Mouse (Mus musculus) kidney, embryonic 14.5 days (tissue): ENCODE measurements around the gene Klhl22. TPM values are rescaled to one million over a fixed set of nuclear protein-coding genes. Genes with fewer than 3 reads are reported as not detected.
"Not testable (repeated sequence)": the region's sequence is repeated elsewhere in the genome, so short reads cannot be mapped to it uniquely, and the experiment has no call there.

Experiments used
- ATAC-seq: fragments of 200-750 bp; cut with Nextera tagmentation; 2 replicates; pipeline ENCODE4 v1.8.0; 2017; ENCODE audit warnings: moderate number of reproducible peaks, mild to moderate bottlenecking, moderate TSS enrichment, moderate library complexity; ENCODE audit not compliant: low FRiP score, low TSS enrichment
- H3K27ac ChIP-seq: fragments of 300-500 bp; sonication (generic); 2 replicates; pipeline ENCODE4 v1.5.1; 2014; ENCODE audit warnings: low read depth, mild to moderate bottlenecking, low read length, moderate library complexity, mixed read lengths
- H3K27me3 ChIP-seq: fragments of 300-500 bp; sonication (generic); 2 replicates; pipeline ENCODE4 v1.6.1; 2014; ENCODE audit warnings: mild to moderate bottlenecking, low read length; ENCODE audit not compliant: control insufficient read depth, insufficient read depth
- H3K36me3 ChIP-seq: fragments of 300-500 bp; sonication (generic); 2 replicates; pipeline ENCODE4 v1.6.1; 2014; ENCODE audit warnings: low read length, mixed read lengths; ENCODE audit not compliant: control insufficient read depth, insufficient read depth
- H3K4me1 ChIP-seq: fragments of 300-500 bp; sonication (generic); 2 replicates; pipeline ENCODE4 v1.6.1; 2014; ENCODE audit warnings: low read length, mixed read lengths; ENCODE audit not compliant: control insufficient read depth, insufficient read depth
- H3K4me2 ChIP-seq: fragments of 300-500 bp; sonication (generic); replicated peaks from 2 replicates; pipeline ENCODE4 v1.6.1; 2014; ENCODE audit warnings: low read depth, mild to moderate bottlenecking, low read length
- H3K4me3 ChIP-seq: fragments of 300-500 bp; sonication (generic); 2 replicates; pipeline ENCODE4 v1.5.1; 2014; ENCODE audit warnings: mild to moderate bottlenecking, low read length
- H3K9ac ChIP-seq: fragments of 300-500 bp; sonication (generic); 2 replicates; pipeline ENCODE4 v1.6.1; 2014; ENCODE audit warnings: low read depth, mild to moderate bottlenecking, low read length, moderate library complexity
- H3K9me3 ChIP-seq: fragments of 300-500 bp; sonication (generic); 2 replicates; pipeline ENCODE4 v1.6.1; 2016; ENCODE audit warnings: low read length; ENCODE audit not compliant: control insufficient read depth
- WGBS: fragments of 180-500 bp; shearing (Covaris S2); extraction: QIAGEN DNeasy Blood & Tissue Kit; methylation state at CpG from one replicate; pipeline ENCODE4 v1.1.7; 2014; 5-methylcytosine and 5-hydroxymethylcytosine counted together
- polyA plus RNA-seq: library from polyadenylated mRNA; unstranded; fragments of >200 nt; fragmentation: Nextera tagmentation; extraction: Ambion mirVana; gene quantifications from 2 replicates; pipeline ENCODE4 v1.2.1, GENCODE M21; 2014

Gene Klhl22
- polyA plus RNA-seq, 1 experiment from 2014 or later, result 70.3 TPM

DNA sequence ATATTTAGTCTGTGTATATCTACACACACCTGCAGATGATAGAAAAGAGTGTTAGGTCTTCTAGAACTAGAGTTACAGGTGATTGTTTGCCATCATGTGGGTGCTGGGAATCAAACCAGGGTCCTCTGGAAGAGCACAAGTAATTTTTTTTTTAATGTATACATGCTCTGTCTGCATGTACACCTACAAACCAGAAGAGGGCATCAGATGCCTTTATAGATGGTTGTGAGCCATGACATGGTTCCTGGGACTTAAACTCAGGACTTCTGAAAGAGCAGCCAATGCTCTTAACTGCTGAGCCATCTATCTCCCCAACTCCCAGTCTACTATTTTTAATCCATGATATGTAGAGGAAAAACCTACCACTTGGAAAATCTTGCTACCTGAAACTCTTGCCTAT, 29.4 kb upstream of the Klhl22 start:
- Histone ChIP-seq H3K4me3 (no peak overlapping the region), H3K27ac (no peak overlapping the region), H3K4me1 (no peaks in the 10 kb centered on the region), H3K4me2 (no peak overlapping the region), H3K27me3 (no peaks in the 10 kb centered on the region), H3K9ac (no peak overlapping the region), H3K9me3 (no peaks in the 10 kb centered on the region), H3K36me3 (no peaks in the 10 kb centered on the region)
- ATAC-seq, result no peak

DNA sequence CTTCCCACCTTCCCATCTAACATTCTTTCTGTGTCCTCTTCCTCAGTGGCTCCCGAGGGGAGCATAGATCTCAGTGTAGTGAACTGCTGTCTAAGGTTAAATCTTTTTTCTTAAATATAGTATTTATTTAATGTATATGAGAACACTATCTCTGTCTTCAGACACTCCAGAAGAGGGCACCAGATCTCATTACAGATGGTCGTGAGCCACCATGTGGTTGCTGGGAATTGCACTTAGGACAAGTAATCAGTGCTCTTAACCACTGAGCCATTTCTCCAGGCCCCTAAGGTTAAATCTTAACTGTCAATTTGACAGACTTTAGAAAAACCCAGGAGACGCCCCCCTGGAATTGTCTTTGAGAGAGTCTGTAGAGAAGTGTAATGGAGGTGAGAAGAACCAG, 27.4 kb upstream of the Klhl22 start:
- Histone ChIP-seq H3K36me3 (no peaks in the 10 kb centered on the region), H3K9me3 (no peaks in the 10 kb centered on the region), H3K4me1 (no peaks in the 10 kb centered on the region), H3K4me3 (no peak overlapping the region), H3K27me3 (no peaks in the 10 kb centered on the region), H3K27ac (no peak overlapping the region), H3K4me2 (no peak overlapping the region), H3K9ac (no peak overlapping the region)
- ATAC-seq, result no peak
- WGBS, result 38% methylated on average over 3 of the region's 3 CpGs

- no peak overlapping the region for H3K27ac ChIP-seq
- H3K4me2 ChIP-seq, result no peak overlapping the region
- no peaks in the 10 kb centered on the region for H3K27me3 ChIP-seq
- no peak for ATAC-seq
- no peaks in the 10 kb centered on the region for H3K9me3 ChIP-seq
- no peaks in the 10 kb centered on the region for H3K4me1 ChIP-seq
- no peak overlapping the region for H3K4me3 ChIP-seq
- H3K9ac ChIP-seq, result no peak overlapping the region
- 73% methylated on average over 6 of the region's 6 CpGs for WGBS
- H3K36me3 ChIP-seq, result no peaks in the 10 kb centered on the region
These were observed 27.0 kb upstream of the Klhl22 start for GRCm38 (mm10) chr16:17732431-17732830.

- Histone ChIP-seq H3K36me3 (no peaks in the 10 kb centered on the region), H3K9me3 (no peaks in the 10 kb centered on the region), H3K27ac (no peak within 1 kb of the TSS), H3K4me2 (no peak within 1 kb of the TSS), H3K4me1 (no peaks in the 10 kb centered on the region), H3K4me3 (no peak within 1 kb of the TSS), H3K27me3 (no peaks in the 10 kb centered on the region), H3K9ac (no peak within 1 kb of the TSS)
- ATAC-seq, result no peak
- 48% methylated on average over 3 of the region's 3 CpGs for WGBS
These were observed 26.5 kb upstream of the Klhl22 start, which contains the start of gene Med15 for GRCm38 (mm10) chr16:17732841-17733340. Med15 (minus strand) TSS chr16:17732891.

- no peaks in the 10 kb centered on the region for H3K36me3 ChIP-seq
- no peak for ATAC-seq
- H3K27me3 ChIP-seq, result no peaks in the 10 kb centered on the region
- H3K9ac ChIP-seq, result no peak overlapping the region
- 56% methylated on average over 2 of the region's 2 CpGs for WGBS
- H3K4me1 ChIP-seq, result no peaks in the 10 kb centered on the region
- H3K27ac ChIP-seq, result no peak overlapping the region
- H3K4me3 ChIP-seq, result no peak overlapping the region
- peak overlapping the region; percentile 34; the same call in 1 of the 2 replicates for H3K4me2 ChIP-seq
- H3K9me3 ChIP-seq, result no peaks in the 10 kb centered on the region
These were observed 25.8 kb upstream of the Klhl22 start for GRCm38 (mm10) chr16:17733646-17734045.

DNA sequence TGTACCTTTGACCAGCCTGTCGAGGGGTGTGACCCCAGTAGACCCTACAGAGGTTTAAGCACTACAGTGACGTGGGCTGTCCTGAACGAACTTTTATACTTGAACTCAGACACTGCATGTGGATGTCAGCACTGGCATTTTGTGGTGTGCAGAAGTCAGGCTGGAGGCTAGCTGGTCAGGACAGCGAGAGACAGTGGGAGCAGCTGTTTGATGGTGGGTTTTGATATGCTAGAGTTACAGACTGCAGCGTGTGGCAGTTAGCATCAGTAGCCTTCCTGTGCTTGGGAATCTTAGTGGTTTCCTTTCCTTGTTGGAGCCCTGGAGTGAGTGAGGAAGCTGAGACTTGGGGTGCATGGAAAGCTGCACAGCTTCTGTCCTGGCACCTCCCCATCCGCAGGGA, 24.5 kb upstream of the Klhl22 start:
- H3K9ac ChIP-seq, H3K27ac ChIP-seq, H3K4me2 ChIP-seq, ATAC-seq, H3K4me3 ChIP-seq, H3K36me3 ChIP-seq, H3K9me3 ChIP-seq, H3K27me3 ChIP-seq, H3K4me1 ChIP-seq: not testable (repeated sequence)
- 84% methylated on average over 6 of the region's 6 CpGs for WGBS

- no peaks in the 10 kb centered on the region for H3K4me1 ChIP-seq
- no peak overlapping the region for H3K9ac ChIP-seq
- no peaks in the 10 kb centered on the region for H3K36me3 ChIP-seq
- H3K4me2 ChIP-seq, result no peak overlapping the region
- no peak for ATAC-seq
- no peak overlapping the region for H3K4me3 ChIP-seq
- 44% methylated on average over 4 of the region's 4 CpGs for WGBS
- no peaks in the 10 kb centered on the region for H3K9me3 ChIP-seq
- no peaks in the 10 kb centered on the region for H3K27me3 ChIP-seq
- H3K27ac ChIP-seq, result no peak overlapping the region
These were observed 23.3 kb upstream of the Klhl22 start for GRCm38 (mm10) chr16:17736156-17736555.

DNA sequence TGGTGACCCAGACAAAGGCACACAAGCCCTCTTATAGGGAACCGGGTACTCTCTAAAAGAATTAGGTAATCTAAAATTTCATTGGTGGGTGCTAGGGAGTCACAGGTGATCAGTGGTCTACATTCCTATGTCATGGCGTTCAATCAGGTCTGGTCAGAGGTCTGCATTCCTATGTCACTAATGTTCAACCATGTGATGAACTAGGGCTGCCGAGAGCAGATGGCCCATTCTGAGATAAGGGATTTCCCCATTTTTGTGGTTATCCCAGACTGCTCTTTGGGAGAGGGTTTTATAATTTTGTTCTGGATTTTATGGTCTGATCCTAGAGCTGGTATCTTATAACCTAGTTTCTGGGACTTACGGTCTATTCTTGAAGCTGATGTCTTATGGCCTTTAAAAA, 19.3 kb upstream of the Klhl22 start:
- Histone ChIP-seq H3K27ac (no peak overlapping the region), H3K9ac (no peak overlapping the region), H3K36me3 (no peaks in the 10 kb centered on the region), H3K4me1 (no peaks in the 10 kb centered on the region), H3K4me3 (no peak overlapping the region), H3K9me3 (no peaks in the 10 kb centered on the region), H3K4me2 (no peak overlapping the region), H3K27me3 (no peaks in the 10 kb centered on the region)
- no peak for ATAC-seq
- WGBS, result 76% methylated on average over 4 of the region's 4 CpGs

GRCm38 (mm10) chr16:17742810-17743209, 16.6 kb upstream of the Klhl22 start:
- no peak for ATAC-seq
- H3K27me3 ChIP-seq, result no peaks in the 10 kb centered on the region
- no peaks in the 10 kb centered on the region for H3K9me3 ChIP-seq
- H3K4me1 ChIP-seq, result no peaks in the 10 kb centered on the region
- no peaks in the 10 kb centered on the region for H3K36me3 ChIP-seq
- no peak overlapping the region for H3K4me2 ChIP-seq
- H3K4me3 ChIP-seq, result no peak overlapping the region
- H3K27ac ChIP-seq, result no peak overlapping the region
- no peak overlapping the region for H3K9ac ChIP-seq
- 73% methylated on average over 1 of the region's 1 CpGs for WGBS
